In the genomic region with DNA sequence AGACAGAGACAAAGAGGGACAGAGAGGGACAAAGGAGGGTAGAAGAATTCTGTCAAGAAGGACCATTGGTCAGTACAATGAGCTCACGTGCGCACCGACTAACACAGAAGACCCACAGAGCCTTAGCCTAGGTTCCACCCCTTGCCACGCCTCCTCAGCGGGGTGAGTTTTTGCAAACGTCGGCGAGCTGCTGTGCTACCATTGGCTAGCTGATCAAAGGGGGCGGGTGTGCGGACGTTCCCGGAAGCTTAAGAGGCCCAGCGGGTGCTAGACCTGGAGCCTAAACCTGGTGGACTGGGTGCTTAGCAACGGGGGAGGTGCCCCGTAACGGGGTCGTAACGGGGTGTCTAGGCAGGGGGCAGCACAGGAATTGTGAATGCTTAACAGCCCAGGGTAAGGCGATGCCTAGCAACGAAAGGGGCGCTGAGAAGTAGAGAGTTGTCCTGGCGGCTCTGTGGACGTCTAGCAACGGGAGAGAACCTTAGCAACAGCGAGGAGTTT, we compare ENCODE assay signal across 8 mouse cellular contexts. TPM values are rescaled to one million over a fixed set of nuclear protein-coding genes. Genes with fewer than 3 reads are reported as not detected.
DNase-seq lines count a peak whose midpoint lies in the region; ATAC-seq and TF ChIP-seq lines count a peak whose summit lies in the region.

A gene (plus strand): TSS at position 243 of the 501 bp plus-strand sequence.

- H3K4me1 ChIP-seq in heart, embryonic 12.5 days (replicated peaks), result peaks cover 12% of the 10 kb centered on the region
- H3K4me1 ChIP-seq in kidney, postnatal 0 days (replicated peaks; ENCODE audit: insufficient read depth, low read length), result peaks cover 3% of the 10 kb centered on the region; the same call in 1 of the 2 replicates
- H3K4me1 ChIP-seq in liver, embryonic 11.5 days (replicated peaks; ENCODE audit: control insufficient read depth, insufficient read depth, low read length), result peaks cover 8% of the 10 kb centered on the region
- peaks cover 9% of the 10 kb centered on the region for H3K4me1 ChIP-seq in stomach, embryonic 14.5 days (ENCODE audit: control insufficient read depth, insufficient read depth, low read length)

- peak; percentile 49 for TF ChIP-seq CTCF in kidney, postnatal 0 days (IDR thresholded peaks at IDR 0.05; ENCODE audit: low read depth)

- DNase-seq in CD4-positive helper T cell, adult 2 months (ENCODE audit: low read depth, low spot score), result peak; percentile 93
- peak; percentile 88 for DNase-seq in brain, embryonic 18.5 days (ENCODE audit: low read depth, low spot score)
- DNase-seq in kidney, postnatal 0 days (ENCODE audit: low spot score), result peak; percentile 98
- DNase-seq in liver, embryonic 11.5 days (ENCODE audit: low spot score), result peak; percentile 93
- peak; percentile 94 for DNase-seq in naive thymus-derived CD4-positive, alpha-beta T cell, adult 2 months (ENCODE audit: low read depth)

- H3K4me2 ChIP-seq in heart, embryonic 12.5 days, result peak within 1 kb of the TSS; percentile 76
- peak within 1 kb of the TSS; percentile 69 for H3K4me2 ChIP-seq in kidney, postnatal 0 days (ENCODE audit: low read length)
- peak within 1 kb of the TSS; percentile 89 for H3K4me2 ChIP-seq in liver, embryonic 11.5 days
- peak within 1 kb of the TSS; percentile 56 for H3K4me2 ChIP-seq in stomach, embryonic 14.5 days (replicated peaks; ENCODE audit: low read depth, low read length)

- 0% methylated on average over 25 of the region's 25 CpGs for WGBS in heart, embryonic 12.5 days
- under 1% methylated on average over 25 of the region's 25 CpGs for WGBS in kidney, postnatal 0 days
- WGBS in liver, embryonic 11.5 days, result under 1% methylated on average over 25 of the region's 25 CpGs
- WGBS in stomach, embryonic 14.5 days, result under 1% methylated on average over 25 of the region's 25 CpGs

- peak within 1 kb of the TSS; percentile 61 for H3K9ac ChIP-seq in heart, embryonic 12.5 days
- H3K9ac ChIP-seq in kidney, postnatal 0 days (ENCODE audit: low read depth, low read length), result peak within 1 kb of the TSS; percentile 59
- peak within 1 kb of the TSS; percentile 63 for H3K9ac ChIP-seq in liver, embryonic 11.5 days (ENCODE audit: low read depth, low read length)
- peak within 1 kb of the TSS; percentile 31; the same call in 1 of the 2 replicates for H3K9ac ChIP-seq in stomach, embryonic 14.5 days (replicated peaks; ENCODE audit: low read depth, low read length)

- ATAC-seq in erythroid progenitor cell, adult 5-6 weeks (replicated peaks; ENCODE audit: low FRiP score, poor library complexity, severe bottlenecking), result peak; percentile 94
- peak; percentile 89 for ATAC-seq in heart, embryonic 12.5 days (ENCODE audit: insufficient number of reproducible peaks, low FRiP score)
- peak; percentile 93 for ATAC-seq in kidney, postnatal 0 days (replicated peaks; ENCODE audit: low FRiP score, low read depth)
- peak; percentile 89 for ATAC-seq in liver, embryonic 11.5 days (replicated peaks; ENCODE audit: low FRiP score)
- ATAC-seq in stomach, embryonic 14.5 days (ENCODE audit: insufficient number of reproducible peaks, insufficient read depth, low FRiP score, low read depth), result peak; percentile 93

- H3K27ac ChIP-seq in heart, embryonic 12.5 days (ENCODE audit: poor library complexity, severe bottlenecking), result peak within 1 kb of the TSS; percentile 17; the same call in 1 of the 2 replicates
- peak within 1 kb of the TSS; percentile 79 for H3K27ac ChIP-seq in kidney, postnatal 0 days
- H3K27ac ChIP-seq in liver, embryonic 11.5 days (ENCODE audit: low read depth, low read length), result no peak within 1 kb of the TSS
- H3K27ac ChIP-seq in stomach, embryonic 14.5 days (ENCODE audit: low read length), result peak within 1 kb of the TSS; percentile 56; the same call in 1 of the 2 replicates

- no peaks in the 10 kb centered on the region for H3K9me3 ChIP-seq in heart, embryonic 12.5 days (replicated peaks)
- H3K9me3 ChIP-seq in kidney, postnatal 0 days (replicated peaks; ENCODE audit: low read length), result no peaks in the 10 kb centered on the region
- no peaks in the 10 kb centered on the region for H3K9me3 ChIP-seq in liver, embryonic 11.5 days (ENCODE audit: control insufficient read depth, low read length)
- H3K9me3 ChIP-seq in stomach, embryonic 14.5 days (ENCODE audit: control insufficient read depth, low read depth, low read length), result no peaks in the 10 kb centered on the region

- peak within 1 kb of the TSS; percentile 65 for H3K4me3 ChIP-seq in heart, embryonic 12.5 days
- H3K4me3 ChIP-seq in kidney, postnatal 0 days (replicated peaks; ENCODE audit: low read depth, low read length), result peak within 1 kb of the TSS; percentile 55
- peak within 1 kb of the TSS; percentile 68 for H3K4me3 ChIP-seq in liver, embryonic 11.5 days (ENCODE audit: low read depth, low read length)
- H3K4me3 ChIP-seq in stomach, embryonic 14.5 days (ENCODE audit: low read depth, low read length), result peak within 1 kb of the TSS; percentile 44

- peaks cover 7% of the 10 kb centered on the region for H3K36me3 ChIP-seq in heart, embryonic 12.5 days
- H3K36me3 ChIP-seq in kidney, postnatal 0 days (ENCODE audit: insufficient read depth, low read length), result peaks cover 4% of the 10 kb centered on the region; the same call in 1 of the 2 replicates
- H3K36me3 ChIP-seq in liver, embryonic 11.5 days (ENCODE audit: control insufficient read depth, insufficient read depth, low read length), result no peaks in the 10 kb centered on the region
- no peaks in the 10 kb centered on the region for H3K36me3 ChIP-seq in stomach, embryonic 14.5 days (ENCODE audit: control insufficient read depth, insufficient read depth, low read length)

- H3K27me3 ChIP-seq in heart, embryonic 12.5 days (replicated peaks), result no peaks in the 10 kb centered on the region
- no peaks in the 10 kb centered on the region for H3K27me3 ChIP-seq in kidney, postnatal 0 days (ENCODE audit: insufficient read depth, low read length)
- H3K27me3 ChIP-seq in liver, embryonic 11.5 days (replicated peaks; ENCODE audit: control insufficient read depth, insufficient read depth, low read length), result no peaks in the 10 kb centered on the region
- H3K27me3 ChIP-seq in stomach, embryonic 14.5 days (ENCODE audit: control insufficient read depth, insufficient read depth, low read length), result no peaks in the 10 kb centered on the region

RNA-seq across cellular contexts. Expression of the gene that starts here (rescaled TPM):
- total RNA-seq in erythroid progenitor cell, adult 5-6 weeks (2015; ENCODE audit: low replicate concordance), result 2.9 TPM in 1 of 2 replicates, not detected in the other
- total RNA-seq in erythroid progenitor cell, adult 5-6 weeks (2017; ENCODE audit: low replicate concordance), result 7.7 TPM in 1 of 2 replicates, not detected in the other
- 11.4 and 11.5 TPM in 2 replicates for polyA plus RNA-seq in heart, embryonic 12.5 days (2016; fragmentation: Nextera tagmentation; extraction: Ambion mirVana)
- 20.8 and 22.0 TPM in 2 replicates for polyA plus RNA-seq in kidney, postnatal 0 days (2015; fragmentation: Nextera tagmentation; extraction: Ambion mirVana)
- polyA plus RNA-seq in liver, embryonic 11.5 days (2014; fragmentation: Nextera tagmentation; extraction: Ambion mirVana), result 16.6 and 18.7 TPM in 2 replicates
- polyA plus RNA-seq in stomach, embryonic 14.5 days (2014; fragmentation: Nextera tagmentation; extraction: Ambion mirVana), result 19.7 and 20.5 TPM in 2 replicates
